Mouse (Mus musculus): ENCODE measurements around the gene Metap1d. TPM values are rescaled to one million over a fixed set of nuclear protein-coding genes. Genes with fewer than 3 reads are reported as not detected.
A peak's percentile ranks its signal among the peaks of the same experiment; 100 is the strongest.

Gene Metap1d
- polyA plus RNA-seq (2015; fragmentation: Nextera tagmentation; extraction: Ambion mirVana): 43.1 and 43.6 TPM in 2 replicates

DNA sequence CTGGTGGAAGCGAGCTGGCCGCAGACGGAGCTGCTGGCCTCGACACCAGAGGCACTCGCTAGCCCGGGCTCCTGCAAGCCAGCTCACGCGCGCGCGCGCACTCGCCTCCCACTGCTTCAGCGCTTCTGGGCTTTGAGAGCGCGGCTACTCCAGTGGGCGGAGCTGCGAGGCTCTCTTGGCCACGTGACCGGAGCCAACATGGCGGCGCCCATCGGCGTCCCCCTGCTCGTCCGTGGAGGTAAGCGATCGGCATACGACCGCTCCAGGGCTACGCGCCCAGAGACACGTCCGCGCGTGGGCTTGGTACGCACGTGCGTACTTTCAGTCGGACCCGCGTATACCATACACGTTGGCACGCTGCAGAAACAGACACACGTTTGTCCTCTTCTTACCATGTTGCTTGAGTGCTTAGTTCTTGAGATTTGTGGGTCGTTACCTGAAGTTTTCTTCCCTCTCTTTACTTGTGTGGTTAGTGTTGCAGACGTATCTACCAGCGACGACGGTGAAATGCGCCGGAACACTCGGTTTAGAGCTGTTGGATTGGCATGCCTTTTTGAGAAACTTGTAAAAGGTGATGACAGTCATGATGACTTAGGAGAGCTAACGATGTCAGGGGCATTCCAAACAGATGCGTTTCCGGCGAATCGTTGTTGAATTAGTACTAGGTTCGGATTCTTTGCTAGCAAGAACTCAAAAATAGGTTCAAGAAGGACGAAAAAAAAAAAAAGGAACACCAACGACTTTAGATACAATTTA lies at the start of gene Metap1d:
Metap1d (plus strand) TSS at position 116 of the 756 bp plus-strand sequence.
- peak within 1 kb of the TSS; percentile 43 for H3K9ac ChIP-seq (ENCODE audit: low read depth, low read length)
- 0 out of 2 replicates have a peak, but pooled peaks cover 2% of the 10 kb centered on the region for H3K4me1 ChIP-seq (replicated peaks; ENCODE audit: insufficient read depth, low read length)
- peak; percentile 95 for ATAC-seq (replicated peaks; ENCODE audit: low FRiP score, low read depth)
- H3K27ac ChIP-seq: no peak within 1 kb of the TSS; the same call in 1 of the 2 replicates
- peak within 1 kb of the TSS; percentile 61 for H3K4me3 ChIP-seq (replicated peaks; ENCODE audit: low read depth, low read length)
- H3K27me3 ChIP-seq (ENCODE audit: insufficient read depth, low read length): no peaks in the 10 kb centered on the region
- WGBS: under 1% methylated on average over 61 of the region's 61 CpGs
- TF ChIP-seq CTCF (IDR thresholded peaks at IDR 0.05; ENCODE audit: low read depth): peak; percentile 28; the same call in 1 of the 2 replicates
- peak; percentile 95 for DNase-seq (ENCODE audit: low spot score)
- peak within 1 kb of the TSS; percentile 66 for H3K4me2 ChIP-seq (ENCODE audit: low read length)
- H3K9me3 ChIP-seq (replicated peaks; ENCODE audit: low read length): no peaks in the 10 kb centered on the region
- no peaks in the 10 kb centered on the region for H3K36me3 ChIP-seq (ENCODE audit: insufficient read depth, low read length)

DNA sequence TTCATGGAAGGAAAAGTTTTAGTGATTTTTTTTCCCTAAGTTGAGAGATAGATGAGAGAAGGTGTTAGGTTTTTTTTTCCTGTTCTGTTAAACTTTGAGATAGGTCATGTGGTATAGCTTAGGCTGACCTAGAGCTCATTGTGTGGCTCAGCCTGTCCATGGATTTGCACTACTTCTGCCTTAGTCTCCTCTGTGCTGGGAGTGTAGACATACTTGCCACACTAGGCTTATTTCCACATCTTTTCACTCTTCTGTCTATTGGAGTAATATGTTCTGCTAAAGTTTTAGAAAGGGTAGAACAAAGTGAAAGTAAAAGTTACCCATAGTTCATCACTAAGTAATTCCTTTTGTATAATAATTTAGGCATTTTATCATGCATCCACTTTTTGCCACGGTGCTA lies 47.5 kb upstream of the Metap1d start:
- Histone ChIP-seq H3K27ac (no peak overlapping the region), H3K36me3 (ENCODE audit: insufficient read depth, low read length) (0 out of 2 replicates have a peak, but pooled peaks cover 3% of the 10 kb centered on the region), H3K9ac (ENCODE audit: low read depth, low read length) (no peak overlapping the region), H3K4me1 (replicated peaks; ENCODE audit: insufficient read depth, low read length) (no peaks in the 10 kb centered on the region), H3K27me3 (ENCODE audit: insufficient read depth, low read length) (no peaks in the 10 kb centered on the region), H3K4me3 (replicated peaks; ENCODE audit: low read depth, low read length) (no peak overlapping the region), H3K4me2 (ENCODE audit: low read length) (no peak overlapping the region), H3K9me3 (replicated peaks; ENCODE audit: low read length) (no peaks in the 10 kb centered on the region)
- WGBS: 90% methylated on average over 1 of the region's 1 CpGs
- DNase-seq (ENCODE audit: low spot score) (no peak), ATAC-seq (replicated peaks; ENCODE audit: low FRiP score, low read depth) (no peak)
- no peak for TF ChIP-seq CTCF (IDR thresholded peaks at IDR 0.05; ENCODE audit: low read depth)

DNA sequence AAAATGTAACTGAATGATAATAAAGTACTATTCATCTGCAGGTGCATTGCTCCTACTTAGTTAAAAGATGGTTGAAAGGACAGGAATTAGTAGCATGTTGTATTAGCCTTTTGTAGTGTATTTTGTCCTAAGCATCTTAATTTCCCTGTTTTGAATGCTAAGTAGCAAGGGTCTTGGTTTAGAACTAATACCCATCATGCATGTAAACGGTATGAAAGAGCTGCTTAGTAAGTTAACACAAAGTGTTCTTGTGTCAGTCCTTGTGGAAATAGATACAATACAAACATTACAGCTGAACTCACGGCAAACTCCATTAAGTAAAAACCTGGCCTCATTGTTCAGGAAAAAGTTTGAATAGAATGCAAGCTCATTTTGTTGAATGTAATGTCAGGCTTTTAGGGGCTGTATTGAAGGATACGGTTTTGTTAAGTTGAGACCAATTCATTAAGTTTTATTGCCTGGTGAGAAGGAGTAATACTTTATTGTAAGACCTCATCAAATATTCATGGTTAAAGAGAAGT lies 34.3 kb upstream of the Metap1d start:
- Histone ChIP-seq H3K9ac (ENCODE audit: low read depth, low read length) (no peak overlapping the region), H3K4me3 (replicated peaks; ENCODE audit: low read depth, low read length) (no peak overlapping the region), H3K9me3 (replicated peaks; ENCODE audit: low read length) (no peaks in the 10 kb centered on the region), H3K27ac (no peak overlapping the region), H3K36me3 (ENCODE audit: insufficient read depth, low read length) (peaks cover 11% of the 10 kb centered on the region; the same call in 1 of the 2 replicates), H3K27me3 (ENCODE audit: insufficient read depth, low read length) (no peaks in the 10 kb centered on the region), H3K4me2 (ENCODE audit: low read length) (no peak overlapping the region), H3K4me1 (replicated peaks; ENCODE audit: insufficient read depth, low read length) (no peaks in the 10 kb centered on the region)
- ATAC-seq (replicated peaks; ENCODE audit: low FRiP score, low read depth): no peak
- WGBS: 64% methylated on average over 3 of the region's 3 CpGs
- no peak for TF ChIP-seq CTCF (IDR thresholded peaks at IDR 0.05; ENCODE audit: low read depth)
- no peak for DNase-seq (ENCODE audit: low spot score)

DNA sequence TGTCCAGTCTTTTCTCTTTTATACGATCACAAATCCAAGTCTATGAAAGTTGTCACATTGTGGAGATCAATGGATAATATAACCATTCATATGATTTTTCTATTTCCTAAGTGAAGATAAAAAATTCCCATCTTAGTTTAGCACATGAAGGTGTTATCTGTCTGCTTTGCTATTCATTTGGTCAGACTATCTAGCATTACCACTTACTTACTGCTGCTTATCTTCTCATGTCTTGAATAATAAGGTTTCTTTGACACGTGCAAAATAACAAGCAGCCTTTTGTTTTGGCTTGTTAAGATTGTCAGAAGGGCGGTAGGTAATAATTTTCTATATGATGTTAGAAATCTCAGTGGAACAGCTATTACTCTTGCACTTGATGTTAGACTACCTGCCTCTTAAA lies 33.7 kb upstream of the Metap1d start:
- TF ChIP-seq CTCF (IDR thresholded peaks at IDR 0.05; ENCODE audit: low read depth): no peak
- WGBS: 94% methylated on average over 3 of the region's 3 CpGs
- no peaks in the 10 kb centered on the region for H3K9me3 ChIP-seq (replicated peaks; ENCODE audit: low read length)
- ATAC-seq (replicated peaks; ENCODE audit: low FRiP score, low read depth) (no peak), DNase-seq (ENCODE audit: low spot score) (no peak)
- no peak overlapping the region for H3K27ac ChIP-seq
- H3K36me3 ChIP-seq (ENCODE audit: insufficient read depth, low read length): peaks cover 11% of the 10 kb centered on the region; the same call in 1 of the 2 replicates
- H3K4me3 ChIP-seq (replicated peaks; ENCODE audit: low read depth, low read length): no peak overlapping the region
- H3K9ac ChIP-seq (ENCODE audit: low read depth, low read length): no peak overlapping the region
- no peaks in the 10 kb centered on the region for H3K27me3 ChIP-seq (ENCODE audit: insufficient read depth, low read length)
- no peak overlapping the region for H3K4me2 ChIP-seq (ENCODE audit: low read length)
- H3K4me1 ChIP-seq (replicated peaks; ENCODE audit: insufficient read depth, low read length): no peaks in the 10 kb centered on the region

DNA sequence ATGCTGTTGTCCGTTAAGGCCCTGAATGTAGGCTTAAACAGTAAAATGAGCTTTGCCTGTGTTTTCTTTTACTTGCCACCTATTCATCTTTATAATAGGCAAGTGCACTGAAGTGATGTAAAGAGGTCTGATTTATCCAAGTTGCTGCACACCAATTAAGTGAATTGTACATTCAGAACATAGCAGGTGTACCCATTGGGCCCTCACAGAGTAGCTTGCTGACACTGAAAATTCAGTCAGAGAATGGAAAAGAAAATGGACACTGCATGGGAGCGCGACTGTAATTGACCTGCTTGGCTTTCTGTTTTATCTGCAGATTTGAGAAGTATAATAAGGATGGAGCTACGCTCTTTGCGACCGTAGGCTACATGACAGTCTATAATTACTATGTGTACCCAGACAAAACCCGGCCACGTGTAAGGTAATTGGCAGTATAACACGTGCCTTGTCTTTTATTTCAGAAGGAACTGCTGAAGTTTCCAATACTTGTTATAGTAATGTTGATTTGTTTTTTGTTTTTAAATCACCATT lies 32.1 kb upstream of the Metap1d start:
- DNase-seq (ENCODE audit: low spot score) (no peak), ATAC-seq (replicated peaks; ENCODE audit: low FRiP score, low read depth) (no peak)
- Histone ChIP-seq H3K27ac (no peak overlapping the region), H3K4me3 (replicated peaks; ENCODE audit: low read depth, low read length) (no peak overlapping the region), H3K36me3 (ENCODE audit: insufficient read depth, low read length) (peaks cover 11% of the 10 kb centered on the region; the same call in 1 of the 2 replicates), H3K4me2 (ENCODE audit: low read length) (no peak overlapping the region), H3K9ac (ENCODE audit: low read depth, low read length) (no peak overlapping the region), H3K4me1 (replicated peaks; ENCODE audit: insufficient read depth, low read length) (no peaks in the 10 kb centered on the region), H3K9me3 (replicated peaks; ENCODE audit: low read length) (no peaks in the 10 kb centered on the region), H3K27me3 (ENCODE audit: insufficient read depth, low read length) (no peaks in the 10 kb centered on the region)
- WGBS: 93% methylated on average over 9 of the region's 9 CpGs
- TF ChIP-seq CTCF (IDR thresholded peaks at IDR 0.05; ENCODE audit: low read depth): no peak

DNA sequence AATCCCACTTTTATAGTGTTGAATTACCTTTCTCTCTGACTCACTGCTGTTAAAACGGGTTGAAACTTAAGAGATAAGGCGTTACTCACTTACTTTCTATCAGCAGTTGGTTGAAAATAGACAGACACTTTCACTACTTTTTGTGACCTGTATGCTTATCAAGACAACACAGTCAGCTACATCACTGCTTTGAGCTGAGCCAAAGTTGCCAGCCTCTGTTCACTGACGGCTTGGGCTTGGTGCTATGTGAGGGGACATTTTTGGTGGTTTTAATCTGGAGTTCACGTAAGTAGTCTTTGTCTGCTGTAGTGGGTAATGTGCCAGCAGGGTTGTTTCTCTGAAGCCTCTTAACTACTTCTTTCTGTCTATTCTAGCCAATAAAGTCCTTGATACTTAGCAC lies 28.5 kb upstream of the Metap1d start:
- Histone ChIP-seq H3K36me3 (ENCODE audit: insufficient read depth, low read length) (peaks cover 13% of the 10 kb centered on the region; the same call in 1 of the 2 replicates), H3K9me3 (replicated peaks; ENCODE audit: low read length) (no peaks in the 10 kb centered on the region), H3K27me3 (ENCODE audit: insufficient read depth, low read length) (no peaks in the 10 kb centered on the region), H3K4me2 (ENCODE audit: low read length) (no peak overlapping the region), H3K27ac (no peak overlapping the region), H3K4me1 (replicated peaks; ENCODE audit: insufficient read depth, low read length) (no peaks in the 10 kb centered on the region), H3K9ac (ENCODE audit: low read depth, low read length) (no peak overlapping the region), H3K4me3 (replicated peaks; ENCODE audit: low read depth, low read length) (no peak overlapping the region)
- no peak for TF ChIP-seq CTCF (IDR thresholded peaks at IDR 0.05; ENCODE audit: low read depth)
- DNase-seq (ENCODE audit: low spot score) (no peak), ATAC-seq (replicated peaks; ENCODE audit: low FRiP score, low read depth) (no peak)
- 81% methylated on average over 4 of the region's 4 CpGs for WGBS
